Mouse (Mus musculus) limb, embryonic 13.5 days (tissue): ENCODE measurements at regions not wholly inside any gene's neighbourhood (a gene's known extent, or its start where the extent isn't known, plus 50 kb on each side); places are given as distances from the start of the nearest gene placed in this dataset.

Experiments
- ATAC-seq: fragments of 200-750 bp; cut with Nextera tagmentation; 2 replicates; pipeline ENCODE4 v1.8.0; 2017; ENCODE audit warnings: low read depth, moderate number of reproducible peaks, moderate TSS enrichment; ENCODE audit not compliant: low FRiP score
- H3K27ac ChIP-seq: fragments of 300-500 bp; sonication (generic); 2 replicates; pipeline ENCODE4 v1.5.1; 2015; ENCODE audit warnings: inconsistent platforms, mild to moderate bottlenecking, moderate library complexity
- H3K27me3 ChIP-seq: fragments of 300-500 bp; sonication (generic); 2 replicates; pipeline ENCODE4 v1.6.1; 2015; ENCODE audit warnings: mild to moderate bottlenecking, inconsistent platforms
- H3K36me3 ChIP-seq: fragments of 300-500 bp; sonication (generic); 2 replicates; pipeline ENCODE4 v1.6.1; 2015; ENCODE audit warnings: inconsistent platforms, mild to moderate bottlenecking, moderate library complexity
- H3K4me1 ChIP-seq: fragments of 300-500 bp; sonication (generic); 2 replicates; pipeline ENCODE4 v1.6.1; 2015; ENCODE audit warnings: inconsistent platforms
- H3K4me2 ChIP-seq: fragments of 300-500 bp; sonication (generic); replicated peaks from 2 replicates; pipeline ENCODE4 v1.6.1; 2015; ENCODE audit warnings: inconsistent platforms, mild to moderate bottlenecking, moderate library complexity
- H3K4me3 ChIP-seq: fragments of 300-500 bp; sonication (generic); 2 replicates; pipeline ENCODE4 v1.5.1; 2015; ENCODE audit warnings: moderate library complexity, mild to moderate bottlenecking, inconsistent platforms
- H3K9ac ChIP-seq: fragments of 300-500 bp; sonication (generic); 2 replicates; pipeline ENCODE4 v1.6.1; 2015; ENCODE audit warnings: mild to moderate bottlenecking, inconsistent platforms
- H3K9me3 ChIP-seq: fragments of 300-500 bp; sonication (generic); 2 replicates; pipeline ENCODE4 v1.6.1; 2016; ENCODE audit warnings: inconsistent platforms
- whole genome bisulfite sequencing: fragments of 180-500 bp; shearing (Covaris S2); methylation state at CpG from one replicate; pipeline ENCODE4 v1.1.7; 2015; 5-methylcytosine and 5-hydroxymethylcytosine counted together

GRCm38 (mm10) chr2:105507160-105507559 lies 108.0 kb upstream of the Rcn1 start:
- no peak overlapping the region for H3K27ac ChIP-seq
- H3K9ac ChIP-seq = no peak overlapping the region
- H3K27me3 ChIP-seq = no peaks in the 10 kb centered on the region
- ATAC-seq = no peak
- H3K4me3 ChIP-seq = no peak overlapping the region
- H3K4me2 ChIP-seq = no peak overlapping the region
- no peaks in the 10 kb centered on the region for H3K9me3 ChIP-seq
- no peaks in the 10 kb centered on the region for H3K36me3 ChIP-seq
- no peaks in the 10 kb centered on the region for H3K4me1 ChIP-seq
- 32% methylated on average over 4 of the region's 4 CpGs for WGBS

- no peaks in the 10 kb centered on the region for H3K9me3 ChIP-seq
- ATAC-seq = no peak
- H3K4me2 ChIP-seq = no peak overlapping the region
- 84% methylated on average over 4 of the region's 4 CpGs for WGBS
- no peak overlapping the region for H3K9ac ChIP-seq
- H3K27me3 ChIP-seq = no peaks in the 10 kb centered on the region
- H3K4me1 ChIP-seq = no peaks in the 10 kb centered on the region
- H3K27ac ChIP-seq = no peak overlapping the region
- H3K36me3 ChIP-seq = no peaks in the 10 kb centered on the region
- H3K4me3 ChIP-seq = no peak overlapping the region
Observed at GRCm38 (mm10) chr2:105510816-105511215, 111.7 kb upstream of the Rcn1 start.

GRCm38 (mm10) chr2:105511690-105512089 lies 112.6 kb upstream of the Rcn1 start:
- H3K4me1 ChIP-seq = no peaks in the 10 kb centered on the region
- H3K27ac ChIP-seq = no peak overlapping the region
- H3K9ac ChIP-seq = no peak overlapping the region
- no peaks in the 10 kb centered on the region for H3K9me3 ChIP-seq
- 61% methylated on average over 4 of the region's 4 CpGs for WGBS
- H3K4me3 ChIP-seq = no peak overlapping the region
- H3K4me2 ChIP-seq = no peak overlapping the region
- no peaks in the 10 kb centered on the region for H3K27me3 ChIP-seq
- no peak for ATAC-seq
- no peaks in the 10 kb centered on the region for H3K36me3 ChIP-seq

- H3K4me2 ChIP-seq = no peak overlapping the region
- H3K36me3 ChIP-seq = no peaks in the 10 kb centered on the region
- H3K27me3 ChIP-seq = no peaks in the 10 kb centered on the region
- H3K4me1 ChIP-seq = no peaks in the 10 kb centered on the region
- no peak overlapping the region for H3K27ac ChIP-seq
- no peak overlapping the region for H3K9ac ChIP-seq
- 71% methylated on average over 1 of the region's 1 CpGs for WGBS
- ATAC-seq = no peak
- H3K4me3 ChIP-seq = no peak overlapping the region
- no peaks in the 10 kb centered on the region for H3K9me3 ChIP-seq
Observed at GRCm38 (mm10) chr2:105514226-105514625, 115.1 kb upstream of the Rcn1 start.

GRCm38 (mm10) chr2:105514881-105515280 lies 115.8 kb upstream of the Rcn1 start:
- H3K9ac ChIP-seq = no peak overlapping the region

GRCm38 (mm10) chr2:105515326-105515725 lies 116.2 kb upstream of the Rcn1 start:
- Histone ChIP-seq H3K4me2 (no peak overlapping the region), H3K36me3 (no peaks in the 10 kb centered on the region), H3K4me3 (no peak overlapping the region), H3K9ac (no peak overlapping the region), H3K27ac (no peak overlapping the region), H3K9me3 (no peaks in the 10 kb centered on the region), H3K27me3 (no peaks in the 10 kb centered on the region), H3K4me1 (no peaks in the 10 kb centered on the region)
- no peak for ATAC-seq
- WGBS = 89% methylated on average over 3 of the region's 3 CpGs

More at GRCm38 (mm10) chr2:105514881-105515280, 115.8 kb upstream of the Rcn1 start:
- Histone ChIP-seq H3K27me3 (no peaks in the 10 kb centered on the region), H3K4me1 (no peaks in the 10 kb centered on the region), H3K27ac (no peak overlapping the region), H3K4me3 (no peak overlapping the region), H3K9me3 (no peaks in the 10 kb centered on the region), H3K4me2 (no peak overlapping the region), H3K36me3 (no peaks in the 10 kb centered on the region)
- ATAC-seq = no peak
- 81% methylated on average over 3 of the region's 3 CpGs for WGBS

- no peak overlapping the region for H3K9ac ChIP-seq
- no peak overlapping the region for H3K4me3 ChIP-seq
- no peak overlapping the region for H3K27ac ChIP-seq
- no peaks in the 10 kb centered on the region for H3K9me3 ChIP-seq
- H3K4me1 ChIP-seq = no peaks in the 10 kb centered on the region
- H3K36me3 ChIP-seq = no peaks in the 10 kb centered on the region
- 69% methylated on average over 6 of the region's 6 CpGs for WGBS
- no peaks in the 10 kb centered on the region for H3K27me3 ChIP-seq
- no peak for ATAC-seq
- H3K4me2 ChIP-seq = no peak overlapping the region
Observed at GRCm38 (mm10) chr2:105516267-105517133, 117.4 kb upstream of the Rcn1 start.

- H3K27ac ChIP-seq = no peak overlapping the region
- no peak overlapping the region for H3K9ac ChIP-seq
- no peaks in the 10 kb centered on the region for H3K27me3 ChIP-seq
- H3K4me2 ChIP-seq = no peak overlapping the region
- H3K4me1 ChIP-seq = no peaks in the 10 kb centered on the region
- no peak overlapping the region for H3K4me3 ChIP-seq
- 15% methylated on average over 4 of the region's 4 CpGs for WGBS
- ATAC-seq = no peak
- no peaks in the 10 kb centered on the region for H3K36me3 ChIP-seq
- no peaks in the 10 kb centered on the region for H3K9me3 ChIP-seq
Observed at GRCm38 (mm10) chr2:105521841-105522240, 122.7 kb upstream of the Rcn1 start.

- no peak overlapping the region for H3K4me3 ChIP-seq
- no peaks in the 10 kb centered on the region for H3K27me3 ChIP-seq
- H3K27ac ChIP-seq = no peak overlapping the region
- no peak overlapping the region for H3K9ac ChIP-seq
- no peak overlapping the region for H3K4me2 ChIP-seq
- H3K36me3 ChIP-seq = no peaks in the 10 kb centered on the region
- ATAC-seq = no peak
- H3K9me3 ChIP-seq = no peaks in the 10 kb centered on the region
- H3K4me1 ChIP-seq = no peaks in the 10 kb centered on the region
- 10% methylated on average over 5 of the region's 5 CpGs for WGBS
Observed at GRCm38 (mm10) chr2:105523297-105523802, 124.2 kb upstream of the Rcn1 start.

- ATAC-seq = no peak
- Histone ChIP-seq H3K4me1 (no peaks in the 10 kb centered on the region), H3K4me2 (no peak overlapping the region), H3K27ac (no peak overlapping the region), H3K9ac (no peak overlapping the region), H3K9me3 (no peaks in the 10 kb centered on the region), H3K27me3 (no peaks in the 10 kb centered on the region), H3K36me3 (no peaks in the 10 kb centered on the region), H3K4me3 (no peak overlapping the region)
- 76% methylated on average over 7 of the region's 7 CpGs for WGBS
Observed at GRCm38 (mm10) chr2:105525111-105525610, 126.0 kb upstream of the Rcn1 start.

- H3K4me2 ChIP-seq = no peak overlapping the region
- 92% methylated on average over 8 of the region's 8 CpGs for WGBS
Observed at GRCm38 (mm10) chr2:105528535-105528934, 129.4 kb upstream of the Rcn1 start.

GRCm38 (mm10) chr2:105544099-105544498 lies 124.6 kb upstream of the Pax6 start:
- H3K4me1 ChIP-seq = no peaks in the 10 kb centered on the region
- no peak overlapping the region for H3K4me3 ChIP-seq
- ATAC-seq = no peak
- H3K27ac ChIP-seq = no peak overlapping the region
- no peaks in the 10 kb centered on the region for H3K27me3 ChIP-seq
- no peaks in the 10 kb centered on the region for H3K9me3 ChIP-seq
- H3K4me2 ChIP-seq = no peak overlapping the region
- no peaks in the 10 kb centered on the region for H3K36me3 ChIP-seq
- H3K9ac ChIP-seq = no peak overlapping the region
- 87% methylated on average over 13 of the region's 13 CpGs for WGBS

More at GRCm38 (mm10) chr2:105528535-105528934, 129.4 kb upstream of the Rcn1 start:
- Histone ChIP-seq H3K9me3 (no peaks in the 10 kb centered on the region), H3K4me1 (no peaks in the 10 kb centered on the region), H3K9ac (no peak overlapping the region), H3K36me3 (no peaks in the 10 kb centered on the region), H3K27ac (no peak overlapping the region), H3K4me3 (no peak overlapping the region), H3K27me3 (no peaks in the 10 kb centered on the region)
- ATAC-seq = no peak
